Mouse (Mus musculus) lung, postnatal 14 days (tissue): ENCODE results near the gene Lyrm7.
"Not testable (repeated sequence)": the region's sequence is repeated elsewhere in the genome, so short reads cannot be mapped to it uniquely, and the experiment has no call there.

Experiments used
- DNase-seq: peaks from one replicate; pipeline ENCODE4 v3.0.0; 2021

Gene Lyrm7

GRCm38 (mm10) chr11:54860256-54861038, at the start of gene Lyrm7:
Gene Lyrm7 (minus strand): TSS chr11:54860916.
- DNase-seq = peak; percentile 96

DNA sequence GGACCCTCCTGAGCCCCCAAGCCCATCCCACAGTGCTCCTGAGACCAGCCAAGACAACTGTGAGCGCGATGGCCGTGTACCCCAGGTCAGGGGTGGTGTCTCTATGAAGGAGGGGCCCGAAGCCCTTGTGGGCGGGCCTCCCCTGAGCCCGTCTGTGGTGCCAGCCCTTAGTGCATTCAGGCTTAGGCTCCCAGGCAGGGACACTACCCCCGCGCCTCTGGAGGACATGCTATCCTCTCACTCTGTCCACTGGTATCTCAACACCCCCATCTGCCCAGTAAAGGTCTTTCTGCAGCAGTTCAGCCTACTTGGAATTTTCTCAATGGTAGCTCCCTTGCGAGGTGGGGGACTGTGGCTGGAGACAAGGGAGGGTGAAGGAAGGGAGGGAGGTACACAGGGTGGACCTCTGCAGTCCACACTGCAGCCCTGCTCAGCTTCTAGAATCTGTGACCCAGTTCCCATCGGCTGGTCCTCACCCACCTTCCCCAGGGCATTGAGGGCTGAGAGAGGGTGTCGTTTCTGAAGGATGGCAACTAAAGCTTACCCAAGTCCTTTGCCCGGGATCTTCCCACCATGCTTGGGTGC, 49.5 kb upstream of the Lyrm7 start:
- DNase-seq = no peak

DNA sequence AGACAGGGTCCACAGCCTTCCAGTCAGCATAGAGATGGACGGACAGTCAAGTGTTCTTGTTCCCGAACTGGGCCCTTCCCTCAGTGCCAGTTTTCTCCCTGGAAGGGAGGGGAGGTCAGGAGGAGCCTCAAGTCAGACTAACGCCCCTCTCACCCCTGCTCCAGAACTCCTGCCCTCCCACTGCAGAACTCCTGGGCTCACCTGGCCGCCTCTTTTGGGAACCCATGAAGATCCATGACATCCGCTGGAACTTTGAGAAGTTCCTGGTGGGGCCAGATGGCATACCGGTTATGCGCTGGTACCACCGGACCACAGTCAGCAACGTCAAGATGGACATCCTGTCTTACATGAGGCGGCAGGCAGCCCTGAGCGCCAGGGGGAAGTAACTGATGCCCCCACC, 48.6 kb upstream of the Lyrm7 start:
- DNase-seq = no peak

GRCm38 (mm10) chr11:54907259-54907658, 46.5 kb upstream of the Lyrm7 start:
- no peak for DNase-seq

DNA sequence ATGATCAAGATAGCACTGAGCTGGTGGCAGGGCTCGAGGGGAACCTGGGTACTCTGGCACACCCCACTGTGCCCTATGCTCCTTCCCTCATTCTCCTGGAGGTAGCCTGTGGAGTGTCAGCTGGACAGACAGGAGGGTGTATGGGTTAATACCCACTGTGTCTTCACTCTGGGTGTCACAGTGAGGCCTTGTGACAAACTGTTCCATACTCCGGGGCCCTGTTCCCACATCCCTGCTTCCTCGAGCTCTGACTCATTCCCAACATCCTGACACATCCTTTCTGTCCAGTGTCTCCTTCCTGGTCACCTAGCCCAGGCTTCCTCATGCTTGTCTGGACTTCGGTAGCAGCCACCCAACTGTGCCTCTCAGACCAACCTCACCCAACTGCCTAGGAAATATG, 45.8 kb upstream of the Lyrm7 start:
- no peak for DNase-seq

- no peak for DNase-seq
These were observed 45.2 kb upstream of the Lyrm7 start for GRCm38 (mm10) chr11:54905931-54906330.

DNA sequence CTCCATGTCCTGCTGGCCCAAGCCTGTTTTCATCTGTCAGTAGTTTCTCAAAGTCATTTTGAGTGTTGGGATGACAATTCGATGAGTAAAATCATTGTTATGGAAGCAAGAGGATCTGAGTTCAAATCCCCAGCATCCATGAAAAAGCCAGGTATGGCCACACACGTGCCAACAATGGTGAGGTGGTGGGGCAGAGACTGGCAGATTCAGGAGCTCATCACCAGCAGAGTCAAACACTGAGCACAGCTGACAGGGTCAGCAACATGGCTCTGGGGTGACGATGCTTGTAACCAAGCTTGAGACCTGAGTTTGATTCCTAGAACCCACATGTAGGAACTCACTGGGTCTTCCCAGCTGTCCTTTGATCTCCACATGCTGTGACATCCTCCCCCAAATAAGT, 44.4 kb upstream of the Lyrm7 start:
- no peak for DNase-seq

DNA sequence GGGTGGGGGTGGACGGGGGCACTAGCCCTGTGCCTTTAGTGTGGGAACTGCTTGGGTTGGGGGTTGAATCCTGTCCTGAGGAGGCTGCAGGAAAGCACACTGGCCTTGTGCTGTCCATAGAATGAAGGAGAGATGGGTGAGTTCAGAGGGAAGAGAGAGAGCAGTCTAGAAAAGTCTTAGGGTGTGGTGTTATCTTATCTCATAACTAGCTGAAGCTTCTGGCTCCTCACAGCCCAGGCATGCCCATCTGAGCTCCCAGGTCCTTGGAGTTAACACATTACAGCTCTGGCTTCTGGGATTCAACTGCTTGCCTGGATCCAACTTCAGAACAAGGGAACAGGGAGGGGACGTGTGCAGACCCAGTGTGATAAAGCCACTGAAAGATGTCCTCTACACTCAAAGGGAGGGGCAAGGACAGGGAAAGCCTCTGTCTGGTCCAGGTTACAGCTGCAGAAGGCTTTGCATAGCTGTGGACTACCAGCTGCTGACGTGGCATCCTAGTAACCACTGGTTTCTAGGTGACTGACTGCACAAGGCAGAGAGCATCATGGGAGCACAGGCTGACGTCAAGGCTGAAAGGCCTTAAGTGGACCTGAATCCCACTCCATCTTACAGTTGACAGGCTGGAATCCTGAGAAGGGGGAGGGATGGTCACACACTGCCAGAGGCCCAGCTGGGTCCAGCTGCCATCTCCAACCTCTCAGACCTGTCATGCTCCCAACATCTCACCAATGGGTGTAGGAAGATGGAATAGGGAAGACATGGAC, 43.4 kb upstream of the Lyrm7 start:
- peak; percentile 63 for DNase-seq

DNA sequence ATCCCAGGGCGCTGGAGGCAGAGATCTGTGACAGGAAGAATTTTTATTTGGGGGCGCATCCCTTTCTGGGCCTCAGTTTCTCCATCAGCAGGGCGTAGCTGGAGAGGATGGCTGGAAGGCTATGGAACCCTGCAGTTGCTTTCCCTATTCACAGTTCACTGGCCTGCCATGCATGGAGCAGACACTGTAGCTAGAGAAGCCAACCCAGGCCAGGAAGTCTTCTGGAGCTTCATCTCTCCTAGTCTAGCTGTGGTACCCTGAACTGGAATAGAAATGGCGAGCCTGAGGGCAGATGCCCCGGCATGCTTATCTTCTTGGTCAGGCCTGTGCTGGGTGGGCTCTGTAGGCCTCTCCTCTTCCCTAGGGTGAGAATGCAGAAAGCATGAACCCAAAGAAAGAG, 42.6 kb upstream of the Lyrm7 start:
- no peak for DNase-seq

GRCm38 (mm10) chr11:54902333-54903323, 41.9 kb upstream of the Lyrm7 start, which contains the start of gene Gpx3:
Gene Gpx3 (plus strand): TSS chr11:54902453.
- DNase-seq = peak; percentile 83

- no peak for DNase-seq
These were observed 38.9 kb upstream of the Lyrm7 start for GRCm38 (mm10) chr11:54899657-54900056.

DNA sequence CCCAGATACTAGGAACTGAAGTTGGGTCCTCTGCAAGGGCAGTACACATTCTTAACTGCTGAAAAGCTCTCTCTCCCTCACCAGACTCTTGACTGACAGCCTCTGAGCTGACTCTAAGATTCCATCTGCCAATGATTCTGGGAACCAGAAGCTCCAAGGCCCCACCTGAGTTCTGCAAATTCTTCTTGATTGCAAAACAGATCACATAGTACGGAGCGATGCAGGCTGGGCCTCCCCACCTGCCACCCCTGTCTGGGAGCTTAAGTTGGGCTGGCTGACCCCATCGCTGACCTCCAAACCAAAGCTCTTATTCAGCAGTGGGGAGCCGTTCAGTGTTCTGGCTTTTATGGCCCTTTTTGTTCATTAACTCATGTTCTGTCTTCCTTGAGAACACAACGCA, 36.8 kb upstream of the Lyrm7 start:
- no peak for DNase-seq

DNA sequence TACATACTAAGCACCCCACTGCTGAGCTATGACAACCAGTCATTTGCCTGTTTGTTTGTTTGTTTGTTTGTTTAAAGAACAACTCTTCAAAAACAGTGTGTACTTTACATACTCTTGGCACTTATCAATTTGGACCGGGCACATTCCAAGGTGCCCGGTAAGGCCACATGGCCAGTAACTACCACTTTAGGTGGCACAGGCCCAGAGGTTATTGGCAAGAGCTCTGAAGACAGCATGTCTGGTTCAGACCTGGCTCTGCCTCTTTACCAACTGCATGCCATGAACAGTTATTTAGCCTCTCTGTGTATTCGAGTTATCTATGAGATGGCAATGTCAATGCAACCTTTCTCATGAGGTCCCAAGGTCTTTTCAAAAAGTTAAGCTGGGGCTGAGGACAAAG, 35.9 kb upstream of the Lyrm7 start:
- DNase-seq = not testable (repeated sequence)

DNA sequence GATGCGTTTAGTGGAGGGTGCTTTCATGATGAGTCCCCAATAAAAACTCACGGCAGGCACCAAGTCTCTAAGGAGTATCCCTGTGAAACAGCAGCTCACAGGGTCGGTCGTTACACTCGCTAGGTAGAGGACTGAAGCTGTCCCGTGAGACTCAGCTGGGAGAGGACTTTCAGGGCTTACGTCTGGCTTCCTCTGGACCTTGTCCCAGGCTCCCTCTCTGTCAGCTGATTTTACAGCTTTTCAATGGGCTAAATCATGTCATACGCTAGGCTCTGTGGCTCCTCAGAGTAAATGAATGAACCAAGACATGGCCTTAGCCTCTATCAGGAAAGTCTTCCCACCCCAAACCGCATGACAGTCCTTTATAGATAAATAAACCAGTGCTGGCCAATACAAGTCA, 33.9 kb upstream of the Lyrm7 start:
- DNase-seq = no peak

DNA sequence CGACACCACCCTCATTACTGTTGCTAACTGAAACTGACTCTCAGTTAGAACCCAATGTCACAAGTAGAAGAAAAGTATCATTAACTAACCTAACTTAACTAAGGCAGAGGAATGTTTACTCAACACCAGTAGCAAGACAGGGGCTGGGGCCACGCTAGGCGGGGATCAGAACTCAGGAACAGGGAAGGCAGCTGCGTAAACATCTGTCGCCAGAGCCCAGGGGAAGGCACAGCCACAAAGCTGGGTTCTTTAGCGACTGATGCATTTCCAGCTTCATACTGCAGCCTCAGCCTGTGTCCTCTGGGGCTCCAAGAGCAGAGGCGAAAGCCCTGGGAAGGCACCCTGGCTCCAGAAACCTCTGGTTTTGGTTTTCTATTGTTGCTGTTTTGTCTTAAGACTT, 31.4 kb upstream of the Lyrm7 start:
- DNase-seq = no peak

GRCm38 (mm10) chr11:54891341-54891740, 30.6 kb upstream of the Lyrm7 start:
- no peak for DNase-seq

DNA sequence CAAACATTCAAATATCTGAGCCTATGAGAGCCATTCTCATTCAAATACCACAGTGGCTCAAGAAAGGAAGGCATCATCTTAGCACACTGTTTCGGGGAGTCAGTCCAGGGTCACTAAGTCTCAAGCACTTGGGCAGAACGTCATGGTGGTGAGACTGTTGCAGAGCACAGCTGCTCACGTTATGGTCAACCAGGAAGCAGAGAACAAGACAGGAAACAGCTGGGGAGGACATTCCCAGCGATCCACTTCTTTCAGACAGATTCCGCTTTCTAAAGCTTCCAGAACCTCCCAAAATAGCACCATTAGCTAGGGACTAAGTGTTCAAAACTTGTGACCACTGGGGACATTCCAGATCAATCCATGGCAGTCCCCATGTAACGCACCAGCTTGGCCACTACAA, 27.2 kb upstream of the Lyrm7 start:
- no peak for DNase-seq

- peak; percentile 53 for DNase-seq
These were observed 24.7 kb upstream of the Lyrm7 start for GRCm38 (mm10) chr11:54885406-54885805.

- peak; percentile 75 for DNase-seq
These were observed 24.2 kb upstream of the Lyrm7 start for GRCm38 (mm10) chr11:54884937-54885336.

- DNase-seq = no peak
These were observed 23.6 kb upstream of the Lyrm7 start for GRCm38 (mm10) chr11:54884197-54884828.

GRCm38 (mm10) chr11:54882671-54883070, 22.0 kb upstream of the Lyrm7 start:
- peak; percentile 66 for DNase-seq

DNA sequence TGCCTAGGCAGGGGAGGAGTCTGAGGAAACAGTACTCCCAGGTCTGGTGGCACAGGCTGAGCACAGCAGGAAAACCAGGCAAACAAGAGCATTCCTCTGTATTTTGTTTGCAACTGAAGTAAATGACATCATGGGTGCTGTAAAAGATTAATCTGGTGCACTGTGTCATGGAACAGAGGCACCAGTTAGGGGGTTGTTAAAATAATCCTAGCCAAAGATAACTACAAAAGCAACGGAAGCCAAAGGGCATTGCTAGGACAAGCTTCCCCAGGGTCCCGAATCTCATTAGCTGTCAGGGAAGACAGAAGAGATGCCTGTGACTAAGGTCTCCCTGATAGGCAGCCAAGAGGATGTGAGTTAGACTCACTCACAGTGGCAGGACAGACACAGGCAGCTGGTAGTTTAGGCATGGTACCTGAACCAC, 20.3 kb upstream of the Lyrm7 start:
- no peak for DNase-seq
